Mouse (Mus musculus) ES-E14 (cell line): ENCODE measurements around the gene Zfp473.

ENCODE experiments used
- CHD2 ChIP-seq: IDR thresholded peaks from 2 replicates; pipeline ENCODE4 v1.6.1; 2014; ENCODE audit warnings: mild to moderate bottlenecking, low read depth, low read length, inconsistent platforms
- HCFC1 ChIP-seq: IDR thresholded peaks from 2 replicates; pipeline ENCODE4 v1.6.1; 2012; ENCODE audit warnings: low read length, inconsistent platforms, borderline replicate concordance; ENCODE audit not compliant: insufficient read depth
- MAFK ChIP-seq: IDR thresholded peaks from 2 replicates; pipeline ENCODE4 v1.6.1; 2014; ENCODE audit warnings: mild to moderate bottlenecking, low read depth, low read length, inconsistent platforms; ENCODE audit not compliant: insufficient read depth

DNA sequence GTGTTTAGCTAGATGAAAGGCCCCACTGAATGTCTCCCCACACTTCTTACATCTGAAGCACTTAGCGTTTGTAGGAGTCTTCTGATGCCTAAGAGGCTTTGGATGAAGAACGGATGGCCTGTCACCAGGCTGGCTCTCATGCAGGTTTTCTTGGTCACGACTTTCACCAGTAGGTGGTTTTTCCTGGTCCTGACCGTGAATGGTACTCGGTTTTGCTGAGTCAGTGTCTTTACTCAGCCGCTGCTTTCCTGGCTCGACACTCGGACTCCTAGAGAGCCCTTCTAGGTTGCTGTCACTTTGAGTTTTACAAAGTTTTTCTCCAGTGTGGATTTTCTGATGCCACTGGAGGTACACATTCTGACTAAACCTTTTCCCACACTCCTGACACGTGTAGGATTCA lies 17.1 kb downstream of the Zfp473 start:
- peak; percentile 90 for TF ChIP-seq MAFK
- no peak for TF ChIP-seq CHD2
- TF ChIP-seq HCFC1: no peak
